Mouse (Mus musculus) thymus, adult 2 months (tissue): Measurements from ENCODE around the gene Slc12a3. TPM values are rescaled to one million over a fixed set of nuclear protein-coding genes. Genes with fewer than 3 reads are reported as not detected.
A peak's percentile ranks its signal among the peaks of the same experiment; 100 is the strongest.

Experiments used
- DNase-seq: peaks from one replicate; pipeline ENCODE4 v3.0.0; 2021
- H3K27ac ChIP-seq: fragments of 200-500 bp; 2 replicates; pipeline ENCODE4 v1.5.1; 2012; ENCODE audit warnings: low read length, control low read depth; ENCODE audit not compliant: control insufficient read depth, insufficient read depth
- H3K27me3 ChIP-seq: fragments of 200-500 bp; 2 replicates; pipeline ENCODE4 v1.6.1; 2012; ENCODE audit warnings: mild to moderate bottlenecking, low read length, moderate library complexity, mixed read lengths; ENCODE audit not compliant: control insufficient read depth, insufficient read depth
- H3K36me3 ChIP-seq: fragments of 200-500 bp; 2 replicates; pipeline ENCODE4 v1.6.1; 2012; ENCODE audit warnings: mild to moderate bottlenecking, low read length, moderate library complexity; ENCODE audit not compliant: control insufficient read depth, insufficient read depth
- H3K4me1 ChIP-seq: fragments of 200-500 bp; replicated peaks from 2 replicates; pipeline ENCODE4 v1.6.1; 2012; ENCODE audit warnings: low read length; ENCODE audit not compliant: control insufficient read depth, insufficient read depth
- H3K4me3 ChIP-seq: fragments of 200-500 bp; 2 replicates; pipeline ENCODE4 v1.5.1; 2012; ENCODE audit warnings: mild to moderate bottlenecking, low read length, control low read depth, moderate library complexity; ENCODE audit not compliant: control insufficient read depth, insufficient read depth
- CTCF ChIP-seq: fragments of 200-500 bp; IDR thresholded peaks from 2 replicates; pipeline ENCODE4 v1.5.1; 2012; ENCODE audit warnings: mild to moderate bottlenecking, control low read depth, low read length, moderate library complexity, borderline replicate concordance; ENCODE audit not compliant: control insufficient read depth, poor library complexity, insufficient read depth; ENCODE audit errors: extremely low read depth
- POLR2A ChIP-seq: fragments of 200-500 bp; IDR thresholded peaks from 2 replicates; pipeline ENCODE4 v1.6.1; 2012; ENCODE audit warnings: mild to moderate bottlenecking, low read length, control low read depth, moderate library complexity; ENCODE audit not compliant: control insufficient read depth, poor library complexity, insufficient read depth; ENCODE audit errors: extremely low read depth
- WGBS: fragments of 180-500 bp; shearing (Covaris S2); methylation state at CpG from one replicate; pipeline ENCODE4 v1.1.7; 2018; 5-methylcytosine and 5-hydroxymethylcytosine counted together
- polyA plus RNA-seq: library from polyadenylated mRNA; depleted of rRNA; stranded (reverse); fragments of >200 nt; gene quantifications from 2 replicates; pipeline ENCODE4 v1.2.3, GENCODE M21; 2012

The Slc12a3 gene
- polyA plus RNA-seq, 1 experiment: 1.3 TPM

DNA sequence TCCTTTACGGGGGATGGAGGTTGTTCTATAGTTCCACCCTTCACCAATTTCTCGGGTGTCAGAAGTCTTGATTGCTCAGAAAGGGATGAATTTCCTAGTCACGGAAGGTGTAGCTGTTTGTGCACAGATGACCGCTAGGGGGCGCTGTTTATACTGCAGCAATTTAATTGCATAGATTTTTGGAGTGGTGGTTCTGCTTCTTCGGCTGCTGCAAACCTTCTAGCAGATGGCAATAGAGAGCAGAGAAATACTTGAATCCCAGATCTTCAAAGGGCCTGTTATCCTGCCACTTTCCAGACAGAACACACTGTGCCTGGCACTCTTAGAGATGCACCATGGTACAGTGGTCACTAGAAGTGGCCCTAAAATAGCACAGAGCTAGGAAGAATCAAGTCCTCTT, 14.3 kb downstream of the Slc12a3 start:
- Histone ChIP-seq H3K4me1 (peaks cover 17% of the 10 kb centered on the region), H3K27ac (no peak overlapping the region), H3K27me3 (no peaks in the 10 kb centered on the region), H3K4me3 (no peak overlapping the region), H3K36me3 (no peaks in the 10 kb centered on the region)
- TF ChIP-seq POLR2A (no peak), CTCF (no peak)
- WGBS: 2% methylated on average over 6 of the region's 6 CpGs
- DNase-seq: peak; percentile 83

DNA sequence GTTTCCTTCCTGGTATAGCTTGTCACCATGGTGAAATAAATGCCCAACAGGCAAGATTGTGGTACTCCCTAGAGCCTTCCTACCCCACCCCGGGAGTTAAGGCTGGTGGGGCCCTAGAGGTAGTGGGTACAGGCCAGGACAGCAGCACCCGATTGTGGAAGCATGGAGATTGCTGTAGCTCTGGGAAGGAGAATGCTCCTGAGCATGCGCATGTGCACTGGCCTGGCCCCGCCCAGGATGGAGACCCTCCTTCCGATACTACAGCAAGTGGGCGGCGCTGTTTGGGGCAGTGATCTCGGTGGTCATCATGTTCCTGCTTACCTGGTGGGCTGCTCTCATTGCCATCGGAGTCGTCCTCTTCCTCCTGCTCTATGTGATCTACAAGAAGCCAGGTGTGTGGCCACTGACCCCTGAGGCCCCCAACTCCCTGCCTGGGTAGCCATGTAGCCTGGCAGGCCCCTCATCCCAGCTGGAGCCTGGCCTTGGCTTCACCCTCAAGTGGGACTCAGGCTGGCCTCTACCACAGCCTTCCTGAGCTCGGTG, 14.8 kb downstream of the Slc12a3 start:
- 92% methylated on average over 11 of the region's 11 CpGs for WGBS
- H3K4me1 ChIP-seq: peaks cover 22% of the 10 kb centered on the region
- no peak for DNase-seq
- H3K36me3 ChIP-seq: no peaks in the 10 kb centered on the region
- H3K4me3 ChIP-seq: no peak overlapping the region
- no peak for TF ChIP-seq CTCF
- no peak for TF ChIP-seq POLR2A
- H3K27ac ChIP-seq: no peak overlapping the region
- no peaks in the 10 kb centered on the region for H3K27me3 ChIP-seq

DNA sequence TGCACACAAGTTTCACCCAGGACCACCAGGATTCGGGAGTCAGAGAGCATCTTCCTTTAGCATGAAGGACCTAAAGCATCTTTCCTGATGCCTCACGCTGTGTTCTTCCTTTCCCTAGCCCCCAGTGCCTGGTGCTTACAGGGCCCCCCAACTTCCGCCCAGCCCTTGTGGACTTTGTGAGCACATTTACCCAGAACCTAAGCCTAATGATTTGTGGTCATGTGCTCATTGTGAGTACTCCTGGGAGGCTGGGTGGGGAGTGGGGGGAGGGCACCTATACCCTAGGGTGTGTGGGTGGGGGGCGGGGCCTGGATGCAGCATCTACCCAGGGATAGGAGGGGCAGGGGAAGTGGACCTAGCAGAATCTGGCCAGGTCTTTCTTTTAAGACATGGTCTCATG, 16.7 kb downstream of the Slc12a3 start:
- WGBS: 95% methylated on average over 4 of the region's 4 CpGs
- no peak overlapping the region for H3K27ac ChIP-seq
- TF ChIP-seq CTCF (no peak), POLR2A (no peak)
- no peaks in the 10 kb centered on the region for H3K36me3 ChIP-seq
- no peak for DNase-seq
- H3K4me3 ChIP-seq: no peak overlapping the region
- no peaks in the 10 kb centered on the region for H3K27me3 ChIP-seq
- H3K4me1 ChIP-seq: peaks cover 24% of the 10 kb centered on the region

- Histone ChIP-seq H3K27ac (no peak overlapping the region), H3K27me3 (no peaks in the 10 kb centered on the region), H3K4me1 (peaks cover 24% of the 10 kb centered on the region), H3K4me3 (no peak overlapping the region), H3K36me3 (no peaks in the 10 kb centered on the region)
- WGBS: 72% methylated on average over 13 of the region's 13 CpGs
- DNase-seq: no peak
- TF ChIP-seq CTCF: no peak
- no peak for TF ChIP-seq POLR2A
Measured at GRCm38 (mm10) chr8:94346264-94346663, 17.3 kb downstream of the Slc12a3 start.

- Histone ChIP-seq H3K4me3 (no peak overlapping the region), H3K27ac (no peak overlapping the region), H3K27me3 (no peaks in the 10 kb centered on the region), H3K4me1 (peaks cover 24% of the 10 kb centered on the region), H3K36me3 (no peaks in the 10 kb centered on the region)
- TF ChIP-seq POLR2A (no peak), CTCF (no peak)
- 5% methylated on average over 9 of the region's 9 CpGs for whole genome bisulfite sequencing
- no peak for DNase-seq
Measured at GRCm38 (mm10) chr8:94348425-94348824, 19.4 kb downstream of the Slc12a3 start.

GRCm38 (mm10) chr8:94354069-94354531, 25.1 kb downstream of the Slc12a3 start:
- H3K27ac ChIP-seq: peak overlapping the region; percentile 84
- DNase-seq: no peak
- no peak for TF ChIP-seq CTCF
- TF ChIP-seq POLR2A: no peak
- WGBS: 40% methylated on average over 7 of the region's 7 CpGs
- no peaks in the 10 kb centered on the region for H3K27me3 ChIP-seq
- H3K36me3 ChIP-seq: no peaks in the 10 kb centered on the region
- no peak overlapping the region for H3K4me3 ChIP-seq
- peaks cover 14% of the 10 kb centered on the region for H3K4me1 ChIP-seq

DNA sequence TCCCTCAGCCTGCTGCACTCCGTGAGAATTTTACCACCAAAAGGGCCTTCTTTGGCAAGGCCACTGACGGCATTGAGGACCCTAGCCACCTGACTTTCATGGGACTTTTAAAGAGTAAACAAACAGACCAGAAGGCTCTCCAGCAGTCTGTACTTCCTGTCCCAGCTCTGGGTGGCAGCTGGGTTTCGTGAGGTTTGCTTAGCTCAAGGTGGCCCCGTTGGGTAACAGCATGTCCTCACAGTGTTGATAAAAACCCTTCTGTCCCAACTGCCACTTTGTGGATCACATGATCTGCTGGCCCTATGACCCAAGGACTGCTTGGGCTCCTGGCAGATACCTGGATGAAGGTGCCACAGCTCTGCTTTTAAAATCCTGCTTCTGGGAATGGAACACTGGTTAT, 25.6 kb downstream of the Slc12a3 start:
- WGBS: 4% methylated on average over 4 of the region's 4 CpGs
- DNase-seq: peak; percentile 57
- H3K4me3 ChIP-seq: no peak overlapping the region
- H3K36me3 ChIP-seq: no peaks in the 10 kb centered on the region
- H3K27ac ChIP-seq: peak overlapping the region; percentile 84
- H3K4me1 ChIP-seq: peaks cover 14% of the 10 kb centered on the region
- H3K27me3 ChIP-seq: no peaks in the 10 kb centered on the region
- TF ChIP-seq CTCF (no peak), POLR2A (no peak)
